Mouse (Mus musculus): ENCODE measurements around the gene Serp2. TPM values are rescaled to one million over a fixed set of nuclear protein-coding genes. Genes with fewer than 3 reads are reported as not detected.
"Not testable (repeated sequence)": the region's sequence is repeated elsewhere in the genome, so short reads cannot be mapped to it uniquely, and the experiment has no call there.

Gene Serp2
- polyA plus RNA-seq, 1 experiment from 2014 or later = 4.3 TPM

DNA sequence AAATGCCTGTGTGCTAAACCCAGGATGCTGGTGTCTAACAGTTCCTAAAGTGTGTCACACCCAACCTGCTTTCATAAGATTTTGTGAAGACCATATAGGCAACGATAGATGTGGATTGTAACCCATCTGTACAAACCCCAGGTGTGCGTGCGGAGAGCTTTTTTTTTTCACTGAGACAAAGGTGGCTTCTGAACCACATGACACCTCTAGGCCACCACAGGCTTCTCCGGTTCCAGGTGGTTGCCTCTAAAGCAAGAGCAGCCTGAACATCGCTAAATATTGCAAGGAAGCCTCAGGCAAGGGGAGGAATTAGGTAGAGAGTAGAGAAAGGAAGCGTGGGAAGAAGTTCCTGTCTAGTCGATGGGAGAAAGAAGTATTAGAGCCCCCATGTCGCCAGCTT, 10.0 kb upstream of the Serp2 start:
- no peak overlapping the region for H3K27ac ChIP-seq (ENCODE audit: low read depth, low read length)
- DNase-seq (ENCODE audit: low spot score) (no peak), ATAC-seq (replicated peaks; ENCODE audit: low FRiP score) (no peak)
- no peak overlapping the region for H3K4me2 ChIP-seq
- H3K9me3 ChIP-seq (ENCODE audit: control insufficient read depth, low read length) = no peaks in the 10 kb centered on the region
- 82% methylated on average over 8 of the region's 8 CpGs for WGBS
- H3K36me3 ChIP-seq (ENCODE audit: control insufficient read depth, insufficient read depth, low read length) = no peaks in the 10 kb centered on the region
- no peaks in the 10 kb centered on the region for H3K27me3 ChIP-seq (replicated peaks; ENCODE audit: control insufficient read depth, insufficient read depth, low read length)
- H3K4me3 ChIP-seq (ENCODE audit: low read depth, low read length) = no peak overlapping the region
- H3K9ac ChIP-seq (ENCODE audit: low read depth, low read length) = no peak overlapping the region
- peaks cover 32% of the 10 kb centered on the region for H3K4me1 ChIP-seq (replicated peaks; ENCODE audit: control insufficient read depth, insufficient read depth, low read length)

DNA sequence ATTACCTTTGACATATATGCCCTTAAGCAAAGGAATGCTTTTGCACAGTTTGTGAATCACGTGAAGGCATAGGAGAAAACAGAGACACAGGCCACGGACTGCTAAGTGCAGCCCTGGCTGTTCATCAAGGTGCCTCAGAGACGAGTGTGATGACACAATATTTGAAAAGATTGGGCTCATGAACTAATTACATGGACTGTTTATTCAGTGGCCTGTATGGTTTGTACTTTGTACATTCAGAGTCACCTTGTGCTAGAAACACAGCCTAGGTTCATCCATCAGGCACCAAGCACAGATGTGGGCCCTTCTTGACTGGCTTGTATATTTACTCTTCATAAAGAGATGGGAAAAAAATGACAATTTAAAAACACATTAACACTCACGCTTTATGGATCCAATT, 9.5 kb upstream of the Serp2 start:
- H3K27ac ChIP-seq (ENCODE audit: low read depth, low read length) = no peak overlapping the region
- no peaks in the 10 kb centered on the region for H3K36me3 ChIP-seq (ENCODE audit: control insufficient read depth, insufficient read depth, low read length)
- H3K9me3 ChIP-seq (ENCODE audit: control insufficient read depth, low read length) = no peaks in the 10 kb centered on the region
- no peak overlapping the region for H3K4me3 ChIP-seq (ENCODE audit: low read depth, low read length)
- 80% methylated on average over 4 of the region's 4 CpGs for WGBS
- H3K9ac ChIP-seq (ENCODE audit: low read depth, low read length) = no peak overlapping the region
- no peaks in the 10 kb centered on the region for H3K27me3 ChIP-seq (replicated peaks; ENCODE audit: control insufficient read depth, insufficient read depth, low read length)
- DNase-seq (ENCODE audit: low spot score) = no peak
- no peak for ATAC-seq (replicated peaks; ENCODE audit: low FRiP score)
- peaks cover 32% of the 10 kb centered on the region for H3K4me1 ChIP-seq (replicated peaks; ENCODE audit: control insufficient read depth, insufficient read depth, low read length)
- no peak overlapping the region for H3K4me2 ChIP-seq

DNA sequence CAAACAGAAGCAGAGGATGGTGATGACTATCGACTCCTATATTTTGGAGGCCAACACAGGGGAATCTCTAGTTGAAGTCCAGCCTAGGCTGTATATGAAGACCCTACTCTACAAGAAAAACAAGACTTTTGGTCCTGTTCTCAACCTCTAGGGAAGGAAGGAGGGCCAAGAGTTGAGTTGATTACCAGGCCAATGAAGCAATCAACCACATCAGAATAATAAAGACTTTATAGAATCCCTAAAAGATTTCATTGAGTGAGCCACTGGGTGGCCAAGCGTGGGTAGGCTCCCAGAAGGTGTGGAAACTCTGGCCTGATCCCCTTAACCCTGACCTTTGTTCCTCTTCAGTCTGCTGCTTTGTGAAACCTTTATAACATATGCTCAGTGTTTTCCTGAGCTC, 2.5 kb upstream of the Serp2 start:
- Histone ChIP-seq H3K9ac (ENCODE audit: low read depth, low read length) (no peak overlapping the region), H3K9me3 (ENCODE audit: control insufficient read depth, low read length) (no peaks in the 10 kb centered on the region), H3K4me3 (ENCODE audit: low read depth, low read length) (no peak overlapping the region), H3K4me2 (no peak overlapping the region), H3K27ac (ENCODE audit: low read depth, low read length) (no peak overlapping the region), H3K27me3 (replicated peaks; ENCODE audit: control insufficient read depth, insufficient read depth, low read length) (peaks cover 22% of the 10 kb centered on the region), H3K36me3 (ENCODE audit: control insufficient read depth, insufficient read depth, low read length) (no peaks in the 10 kb centered on the region), H3K4me1 (replicated peaks; ENCODE audit: control insufficient read depth, insufficient read depth, low read length) (peaks cover 9% of the 10 kb centered on the region; the same call in 1 of the 2 replicates)
- WGBS = 83% methylated on average over 2 of the region's 2 CpGs
- DNase-seq (ENCODE audit: low spot score) (no peak), ATAC-seq (replicated peaks; ENCODE audit: low FRiP score) (no peak)

DNA sequence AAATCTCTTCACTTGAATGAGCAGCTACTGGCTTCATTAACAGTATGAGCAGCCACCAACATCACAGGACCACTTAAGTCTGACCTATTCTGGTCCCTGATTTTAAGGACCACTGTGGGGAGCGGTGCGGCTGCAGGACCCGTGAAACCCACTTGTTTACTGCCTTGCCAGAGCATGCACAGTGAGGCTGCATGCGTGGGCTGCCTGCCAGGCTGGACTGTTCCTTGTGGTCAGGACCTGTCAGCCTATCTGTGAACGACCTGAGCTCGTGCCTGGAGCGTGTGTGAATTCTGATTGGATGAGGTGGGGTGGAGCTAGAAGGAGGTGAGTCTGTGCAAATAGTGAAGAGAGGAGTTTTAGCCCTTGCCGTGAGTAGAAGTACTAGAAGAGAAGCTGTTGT, 1.5 kb upstream of the Serp2 start:
- not testable (repeated sequence) for H3K4me1 ChIP-seq (replicated peaks; ENCODE audit: control insufficient read depth, insufficient read depth, low read length)
- WGBS = 35% methylated on average over 8 of the region's 8 CpGs

DNA sequence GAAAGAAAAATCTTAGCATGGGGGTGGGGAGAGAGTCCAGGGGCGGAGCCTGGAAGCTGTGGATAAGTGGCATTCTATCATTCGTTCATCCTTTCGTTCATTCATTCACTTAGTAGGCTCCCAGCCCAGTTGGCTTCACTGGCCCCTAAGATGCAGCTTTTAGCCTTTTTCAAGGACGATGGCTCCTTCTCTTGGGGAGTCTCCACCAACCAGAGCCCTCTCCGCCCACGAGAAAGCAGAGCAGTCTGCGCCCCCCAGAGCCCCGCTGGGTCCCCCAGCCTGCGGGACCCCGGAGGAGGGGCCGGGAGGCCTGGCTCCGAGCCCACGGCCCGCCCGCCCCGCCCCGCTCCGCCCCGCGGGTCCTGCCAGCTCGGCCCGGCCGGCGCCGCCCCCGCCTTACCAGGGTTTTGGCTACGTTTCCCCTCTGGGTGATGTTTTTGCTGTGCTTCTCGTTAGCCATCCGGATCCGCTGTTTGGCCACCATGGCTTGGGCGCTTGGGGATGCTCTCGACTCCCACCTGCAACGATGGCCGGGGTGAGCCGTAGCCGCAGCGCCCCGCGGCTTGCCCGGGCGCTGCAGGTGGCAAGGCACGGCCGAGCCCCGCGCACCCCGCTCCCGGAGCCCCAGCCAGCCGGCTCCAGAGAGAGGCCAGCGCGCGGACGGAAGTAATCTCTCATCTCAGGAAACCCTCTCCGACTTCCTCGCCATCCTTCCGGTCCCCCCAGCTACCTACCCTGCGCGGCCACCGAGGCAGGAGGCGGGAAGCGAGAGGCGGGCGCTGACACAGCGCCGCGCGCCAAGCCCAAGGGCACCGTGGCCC, 448 bp downstream of the Serp2 start:
- Histone ChIP-seq H3K27ac (ENCODE audit: low read depth, low read length) (0 out of 2 replicates have a peak overlapping the region, but pooled peaks have one; percentile 36), H3K4me3 (ENCODE audit: low read depth, low read length) (peak overlapping the region; percentile 68), H3K4me1 (replicated peaks; ENCODE audit: control insufficient read depth, insufficient read depth, low read length) (peaks cover 9% of the 10 kb centered on the region; the same call in 1 of the 2 replicates), H3K4me2 (peak overlapping the region; percentile 98), H3K9ac (ENCODE audit: low read depth, low read length) (peak overlapping the region; percentile 63), H3K36me3 (ENCODE audit: control insufficient read depth, insufficient read depth, low read length) (no peaks in the 10 kb centered on the region), H3K27me3 (replicated peaks; ENCODE audit: control insufficient read depth, insufficient read depth, low read length) (peaks cover 22% of the 10 kb centered on the region), H3K9me3 (ENCODE audit: control insufficient read depth, low read length) (no peaks in the 10 kb centered on the region)
- peak; percentile 67 for DNase-seq (ENCODE audit: low spot score)
- 2% methylated on average over 66 of the region's 67 CpGs for WGBS
- peak; percentile 66 for ATAC-seq (replicated peaks; ENCODE audit: low FRiP score)

More for the DNA sequence above, 1.5 kb upstream of the Serp2 start:
- not testable (repeated sequence) for DNase-seq (ENCODE audit: low spot score); H3K4me3 ChIP-seq (ENCODE audit: low read depth, low read length); H3K27ac ChIP-seq (ENCODE audit: low read depth, low read length); H3K9ac ChIP-seq (ENCODE audit: low read depth, low read length); H3K4me2 ChIP-seq; ATAC-seq (replicated peaks; ENCODE audit: low FRiP score); H3K9me3 ChIP-seq (ENCODE audit: control insufficient read depth, low read length); H3K36me3 ChIP-seq (ENCODE audit: control insufficient read depth, insufficient read depth, low read length)
- peaks cover 22% of the 10 kb centered on the region for H3K27me3 ChIP-seq (replicated peaks; ENCODE audit: control insufficient read depth, insufficient read depth, low read length)

DNA sequence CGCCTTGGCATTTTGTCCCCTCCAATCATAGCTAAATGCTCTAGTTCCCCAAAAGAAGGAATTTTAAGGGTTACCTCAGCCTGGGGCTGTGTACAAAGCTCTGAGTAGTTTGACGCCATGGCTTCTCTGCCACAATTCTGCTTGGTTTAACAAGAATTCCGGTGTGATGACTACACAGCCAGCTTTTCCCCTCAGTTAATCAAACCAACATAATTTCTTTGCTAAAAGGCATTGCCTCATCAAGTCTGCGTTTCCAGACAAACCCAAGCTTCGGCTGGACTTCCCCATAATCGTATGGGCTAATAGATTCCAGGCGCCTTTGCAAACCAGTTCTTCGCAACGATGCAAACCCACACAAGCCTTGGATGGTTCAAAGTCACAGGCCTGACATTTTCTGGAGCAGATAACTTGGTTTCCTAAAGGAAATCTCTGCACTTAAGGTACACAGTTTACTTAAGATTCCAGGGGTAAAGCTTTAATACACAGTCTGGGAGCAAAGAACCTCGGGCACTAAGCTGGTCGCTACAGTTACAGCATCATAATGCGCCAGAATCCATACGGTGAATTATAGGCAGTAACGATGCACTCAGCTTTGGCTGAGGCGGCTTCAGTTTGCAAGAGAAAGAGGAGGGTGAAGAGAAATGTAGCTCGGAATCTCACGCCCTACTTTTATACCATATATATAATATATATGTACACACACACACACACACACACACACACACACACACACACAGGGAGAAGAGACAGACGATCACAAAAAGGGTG, 1.2 kb downstream of the Serp2 start:
- no peak overlapping the region for H3K27ac ChIP-seq (ENCODE audit: low read depth, low read length)
- ATAC-seq (replicated peaks; ENCODE audit: low FRiP score) = no peak
- DNase-seq (ENCODE audit: low spot score) = no peak
- peak overlapping the region; percentile 98 for H3K4me2 ChIP-seq
- H3K36me3 ChIP-seq (ENCODE audit: control insufficient read depth, insufficient read depth, low read length) = no peaks in the 10 kb centered on the region
- peaks cover 9% of the 10 kb centered on the region; the same call in 1 of the 2 replicates for H3K4me1 ChIP-seq (replicated peaks; ENCODE audit: control insufficient read depth, insufficient read depth, low read length)
- no peaks in the 10 kb centered on the region for H3K9me3 ChIP-seq (ENCODE audit: control insufficient read depth, low read length)
- H3K9ac ChIP-seq (ENCODE audit: low read depth, low read length) = no peak overlapping the region
- WGBS = 71% methylated on average over 18 of the region's 18 CpGs
- peaks cover 22% of the 10 kb centered on the region for H3K27me3 ChIP-seq (replicated peaks; ENCODE audit: control insufficient read depth, insufficient read depth, low read length)
- peak overlapping the region; percentile 68; the same call in 1 of the 2 replicates for H3K4me3 ChIP-seq (ENCODE audit: low read depth, low read length)

DNA sequence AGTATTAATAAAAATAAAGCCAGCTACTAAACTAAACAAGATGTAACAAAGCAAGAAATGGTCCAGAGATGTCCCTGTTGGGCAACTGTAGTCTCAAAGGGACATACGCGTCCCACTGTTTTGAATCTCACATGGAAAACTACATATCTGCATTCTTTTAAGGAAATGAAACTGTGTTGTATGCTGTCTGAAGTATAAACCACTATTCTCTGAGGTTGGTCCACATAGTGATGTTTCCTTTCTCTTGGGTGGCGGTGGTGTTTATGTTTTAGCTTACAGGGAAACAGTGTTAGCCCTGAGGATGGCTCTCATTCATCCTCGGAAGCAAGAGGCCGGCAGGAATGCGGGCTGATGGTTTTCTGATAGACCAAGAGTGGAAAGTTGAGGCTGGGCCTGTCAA, 12.6 kb downstream of the Serp2 start:
- no peak for ATAC-seq (replicated peaks; ENCODE audit: low FRiP score)

DNA sequence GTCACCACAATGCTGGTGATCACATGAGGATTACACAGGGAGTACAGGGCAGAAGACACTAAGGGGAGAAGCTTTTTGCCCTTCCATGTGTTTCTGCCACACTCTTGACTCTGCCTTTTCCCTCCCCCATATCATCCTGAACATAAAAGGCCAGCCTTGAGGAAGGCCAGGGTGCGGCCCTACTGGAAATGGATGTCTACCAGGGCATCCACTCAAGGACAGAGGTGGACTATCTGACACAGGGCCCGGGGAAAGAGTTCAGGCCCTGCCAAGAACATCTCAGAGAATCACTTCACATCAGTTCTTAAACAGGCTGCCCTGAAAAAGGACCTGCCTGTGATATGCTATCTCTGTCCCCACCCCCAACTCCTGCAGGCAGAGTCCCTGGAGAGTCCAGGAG, 15.3 kb downstream of the Serp2 start:
- Histone ChIP-seq H3K4me1 (replicated peaks; ENCODE audit: control insufficient read depth, insufficient read depth, low read length) (peaks cover 33% of the 10 kb centered on the region), H3K27me3 (replicated peaks; ENCODE audit: control insufficient read depth, insufficient read depth, low read length) (no peaks in the 10 kb centered on the region), H3K9ac (ENCODE audit: low read depth, low read length) (no peak overlapping the region), H3K9me3 (ENCODE audit: control insufficient read depth, low read length) (no peaks in the 10 kb centered on the region), H3K36me3 (ENCODE audit: control insufficient read depth, insufficient read depth, low read length) (no peaks in the 10 kb centered on the region), H3K4me2 (no peak overlapping the region), H3K4me3 (ENCODE audit: low read depth, low read length) (no peak overlapping the region), H3K27ac (ENCODE audit: low read depth, low read length) (no peak overlapping the region)
- 52% methylated on average over 2 of the region's 2 CpGs for WGBS
- DNase-seq (ENCODE audit: low spot score) = no peak
- no peak for ATAC-seq (replicated peaks; ENCODE audit: low FRiP score)

More for the DNA sequence above, 12.6 kb downstream of the Serp2 start:
- peaks cover 21% of the 10 kb centered on the region for H3K4me1 ChIP-seq (replicated peaks; ENCODE audit: control insufficient read depth, insufficient read depth, low read length)
- no peaks in the 10 kb centered on the region for H3K9me3 ChIP-seq (ENCODE audit: control insufficient read depth, low read length)
- WGBS = 80% methylated on average over 6 of the region's 6 CpGs
- no peak overlapping the region for H3K9ac ChIP-seq (ENCODE audit: low read depth, low read length)
- no peaks in the 10 kb centered on the region for H3K36me3 ChIP-seq (ENCODE audit: control insufficient read depth, insufficient read depth, low read length)
- no peaks in the 10 kb centered on the region for H3K27me3 ChIP-seq (replicated peaks; ENCODE audit: control insufficient read depth, insufficient read depth, low read length)
- no peak for DNase-seq (ENCODE audit: low spot score)
- no peak overlapping the region for H3K4me2 ChIP-seq
- no peak overlapping the region for H3K27ac ChIP-seq (ENCODE audit: low read depth, low read length)
- no peak overlapping the region for H3K4me3 ChIP-seq (ENCODE audit: low read depth, low read length)

All from liver, embryonic 11.5 days (tissue).